Mouse (Mus musculus) myocyte (in vitro differentiated cells): Measurements from ENCODE around the gene Pycr2.
A peak's percentile ranks its signal among the peaks of the same experiment; 100 is the strongest.

Experiments
- MYOG ChIP-seq, 3 experiments: IDR thresholded peaks; one replicate each; pipeline ENCODE4 v1.6.1; 2011; ENCODE audit warnings: control low read depth in 2 of 3, low read depth in 2 of 3, mild to moderate bottlenecking in 2 of 3; ENCODE audit not compliant: insufficient read length in 2 of 3, control insufficient read depth in 1 of 3, insufficient read depth in 1 of 3
- POLR2A ChIP-seq: IDR thresholded peaks from one replicate; pipeline ENCODE4 v1.6.1; 2011; ENCODE audit warnings: low read depth, mild to moderate bottlenecking, control low read depth, moderate library complexity; ENCODE audit not compliant: insufficient read length
- SRF ChIP-seq: IDR thresholded peaks from one replicate; pipeline ENCODE4 v1.6.1; 2011; ENCODE audit warnings: low read depth; ENCODE audit not compliant: control insufficient read depth, insufficient read length
- USF1 ChIP-seq: IDR thresholded peaks from one replicate; pipeline ENCODE4 v1.6.1; 2011; ENCODE audit warnings: low read depth, mild to moderate bottlenecking, control low read depth, moderate library complexity

DNA sequence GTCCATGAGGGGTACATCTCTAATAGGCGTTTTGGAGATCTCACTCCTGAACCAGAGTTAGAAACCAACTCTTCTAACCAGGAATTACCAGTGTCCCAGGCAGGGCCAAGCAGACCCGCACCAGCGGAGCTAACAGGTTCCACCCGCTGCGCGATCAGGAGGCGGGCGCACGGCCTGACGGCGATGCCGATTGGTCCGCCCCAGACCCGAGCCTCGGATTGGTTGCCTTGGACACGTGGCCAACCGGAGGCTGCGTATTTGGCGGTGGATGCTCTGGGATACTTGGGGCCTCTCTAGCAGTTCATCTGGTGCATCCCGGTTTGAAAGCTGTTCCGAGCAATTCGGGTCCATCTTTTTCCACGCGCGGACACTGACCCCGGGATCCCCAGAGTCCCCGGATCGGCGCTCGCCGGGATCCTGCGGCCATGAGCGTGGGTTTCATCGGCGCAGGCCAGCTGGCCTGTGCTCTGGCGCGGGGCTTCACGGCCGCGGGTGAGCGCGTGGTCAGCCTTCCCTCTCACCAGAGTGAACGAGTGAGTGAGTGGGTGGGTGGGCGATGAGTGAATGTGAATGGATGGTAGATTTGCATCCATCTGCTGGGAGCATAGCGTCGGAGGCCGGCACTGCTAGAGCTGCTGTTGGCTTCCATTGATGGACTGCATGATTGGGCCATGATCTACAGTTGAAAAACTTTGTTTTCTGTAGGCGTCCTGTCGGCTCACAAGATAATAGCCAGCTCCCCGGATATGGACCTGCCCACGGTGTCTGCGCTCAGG lies at the start of gene Pycr2:
- TF ChIP-seq POLR2A (peak; percentile 62), USF1 (peak; percentile 99), MYOG (IDR thresholded peaks at IDR 0.05; ENCODE audit: control insufficient read depth in 1 of 3, insufficient read depth in 1 of 3, insufficient read length in 2 of 3, low read depth in 2 of 3) (peak in 1 of 3 experiments; percentile 27), SRF (peak; percentile 86)
